Mouse (Mus musculus) liver, embryonic 14.5 days (tissue): ENCODE results near the gene Cckar. TPM values are rescaled to one million over a fixed set of nuclear protein-coding genes. Genes with fewer than 3 reads are reported as not detected.

ENCODE experiments used
- ATAC-seq: fragments of 200-750 bp; cut with Nextera tagmentation; 2 replicates; pipeline ENCODE4 v1.8.0; 2017; ENCODE audit warnings: moderate number of reproducible peaks, mild to moderate bottlenecking, moderate library complexity; ENCODE audit not compliant: insufficient read depth
- DNase-seq, 3 experiments: peaks; one replicate each; pipeline ENCODE4 v3.0.0-alpha.2; 2012 to 2013; ENCODE audit warnings: low read depth in 3 of 3, low spot score in 3 of 3
- H3K27ac ChIP-seq: fragments of 300-500 bp; sonication (generic); 2 replicates; pipeline ENCODE4 v1.5.1; 2014; ENCODE audit warnings: moderate library complexity, mild to moderate bottlenecking, control low read depth, inconsistent platforms
- H3K27me3 ChIP-seq: fragments of 300-500 bp; sonication (generic); 2 replicates; pipeline ENCODE4 v1.6.1; 2014; ENCODE audit warnings: mild to moderate bottlenecking, low read length, moderate library complexity; ENCODE audit not compliant: control insufficient read depth, insufficient read depth
- H3K36me3 ChIP-seq: fragments of 300-500 bp; sonication (generic); replicated peaks from 2 replicates; pipeline ENCODE4 v1.6.1; 2014; ENCODE audit warnings: low read depth; ENCODE audit not compliant: control insufficient read depth, insufficient read depth
- H3K4me1 ChIP-seq, 2 experiments: fragments of 200-500 bp in 1 of 2; fragments of 300-500 bp in 1 of 2; sonication (generic) in 1 of 2; replicated peaks; 2 replicates each; pipeline ENCODE4 v1.6.1; 2012 to 2014; ENCODE audit warnings: antibody characterized with exemption in 1 of 2, inconsistent platforms in 1 of 2, low read length in 1 of 2; ENCODE audit not compliant: control insufficient read depth in 2 of 2, insufficient read depth in 2 of 2
- H3K4me2 ChIP-seq: fragments of 300-500 bp; sonication (generic); 2 replicates; pipeline ENCODE4 v1.6.1; 2014; ENCODE audit warnings: low read depth, mild to moderate bottlenecking, control low read depth, moderate library complexity
- H3K4me3 ChIP-seq, 2 experiments: fragments of 200-500 bp in 1 of 2; fragments of 300-500 bp in 1 of 2; sonication (generic) in 1 of 2; 2 replicates each; pipeline ENCODE4 v1.5.1; 2012 to 2014; ENCODE audit warnings: low read depth in 2 of 2, low read length in 2 of 2, mild to moderate bottlenecking in 2 of 2, control low read depth in 1 of 2, inconsistent platforms in 1 of 2, moderate library complexity in 1 of 2; ENCODE audit not compliant: insufficient read depth in 1 of 2
- H3K9ac ChIP-seq: fragments of 300-500 bp; sonication (generic); replicated peaks from 2 replicates; pipeline ENCODE4 v1.6.1; 2014; ENCODE audit warnings: mild to moderate bottlenecking, control low read depth, moderate library complexity
- H3K9me3 ChIP-seq: fragments of 300-500 bp; sonication (generic); 2 replicates; pipeline ENCODE4 v1.6.1; 2016; ENCODE audit warnings: low read length, mixed read lengths; ENCODE audit not compliant: control insufficient read depth
- CTCF ChIP-seq: IDR thresholded peaks from 2 replicates; pipeline ENCODE4 v1.5.1; 2016; ENCODE audit warnings: antibody characterized with exemption, low read depth, control low read depth
- EP300 ChIP-seq: IDR thresholded peaks from 2 replicates; pipeline ENCODE4 v1.6.1; 2016; ENCODE audit warnings: antibody characterized with exemption, low read depth
- WGBS: fragments of 180-500 bp; shearing (Covaris S2); extraction: QIAGEN DNeasy Blood & Tissue Kit; methylation state at CpG from one replicate; pipeline ENCODE4 v1.1.7; 2014; ENCODE audit not compliant: insufficient replicate concordance; 5-methylcytosine and 5-hydroxymethylcytosine counted together
- polyA plus RNA-seq, 2 experiments: library from polyadenylated mRNA; depleted of rRNA in 1 of 2; stranded (reverse) in 1 of 2; unstranded in 1 of 2; fragments of >200 nt; fragmentation: Nextera tagmentation in 1 of 2; extraction: Ambion mirVana in 1 of 2; gene quantifications; 2 replicates each; pipeline versions ENCODE4 v1.2.1 to v1.2.3; 2012 to 2014

Cckar gene
- polyA plus RNA-seq, 2 experiments = 0.08 to 0.10 TPM

DNA sequence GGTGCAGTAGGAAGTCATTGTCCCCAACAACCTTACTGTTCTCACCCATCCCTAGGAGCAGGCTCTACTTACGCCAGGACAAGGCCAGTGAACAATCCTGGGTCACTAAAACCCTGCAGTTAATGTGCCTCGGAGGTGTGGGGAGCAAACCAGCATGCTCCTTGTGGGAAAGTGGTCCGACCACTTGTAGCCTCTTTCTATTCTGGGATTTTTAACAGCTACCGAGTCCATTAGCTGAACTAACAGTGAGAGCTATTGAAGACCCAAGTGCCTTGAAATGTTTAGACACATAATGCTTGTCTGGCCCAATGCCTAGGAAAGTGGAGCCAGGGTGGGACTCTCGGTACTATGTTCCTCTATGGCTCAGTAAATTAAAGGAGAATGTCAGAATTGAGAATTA is 9.0 kb upstream of the Cckar start:
- Histone ChIP-seq H3K9ac (no peak overlapping the region), H3K36me3 (no peaks in the 10 kb centered on the region), H3K9me3 (no peaks in the 10 kb centered on the region), H3K4me2 (no peak overlapping the region), H3K27ac (no peak overlapping the region), H3K4me1 (no peaks in the 10 kb centered on the region), H3K27me3 (no peaks in the 10 kb centered on the region), H3K4me3 (no peak overlapping the region)
- DNase-seq (no peak), ATAC-seq (no peak)
- no peak for TF ChIP-seq CTCF
- no peak for TF ChIP-seq EP300
- WGBS = 55% methylated on average over 5 of the region's 5 CpGs

DNA sequence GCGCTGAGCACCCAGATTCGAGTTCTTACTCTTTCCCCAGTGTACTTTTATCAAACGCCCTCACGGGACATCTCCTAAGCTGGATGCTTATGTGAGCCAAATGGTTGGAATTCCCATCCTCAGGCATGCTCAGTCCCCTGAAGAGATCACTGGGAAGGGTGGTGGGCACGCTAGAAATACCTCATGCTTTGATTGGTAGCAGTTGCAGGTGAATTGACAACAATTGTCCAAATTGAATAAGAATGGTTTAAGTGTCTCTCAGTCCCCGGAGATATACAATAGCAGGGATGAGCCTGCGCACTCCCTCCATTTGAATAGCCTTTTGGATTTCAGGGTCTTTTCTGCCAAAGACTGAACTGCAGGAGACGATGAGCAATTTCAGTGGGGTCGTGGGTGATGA is 3.8 kb upstream of the Cckar start:
- ATAC-seq (no peak), DNase-seq (no peak)
- 62% methylated on average over 9 of the region's 9 CpGs for WGBS
- Histone ChIP-seq H3K9me3 (no peaks in the 10 kb centered on the region), H3K4me1 (no peaks in the 10 kb centered on the region), H3K4me3 (no peak overlapping the region), H3K27me3 (no peaks in the 10 kb centered on the region), H3K36me3 (no peaks in the 10 kb centered on the region), H3K4me2 (no peak overlapping the region), H3K9ac (no peak overlapping the region), H3K27ac (no peak overlapping the region)
- no peak for TF ChIP-seq CTCF
- no peak for TF ChIP-seq EP300

DNA sequence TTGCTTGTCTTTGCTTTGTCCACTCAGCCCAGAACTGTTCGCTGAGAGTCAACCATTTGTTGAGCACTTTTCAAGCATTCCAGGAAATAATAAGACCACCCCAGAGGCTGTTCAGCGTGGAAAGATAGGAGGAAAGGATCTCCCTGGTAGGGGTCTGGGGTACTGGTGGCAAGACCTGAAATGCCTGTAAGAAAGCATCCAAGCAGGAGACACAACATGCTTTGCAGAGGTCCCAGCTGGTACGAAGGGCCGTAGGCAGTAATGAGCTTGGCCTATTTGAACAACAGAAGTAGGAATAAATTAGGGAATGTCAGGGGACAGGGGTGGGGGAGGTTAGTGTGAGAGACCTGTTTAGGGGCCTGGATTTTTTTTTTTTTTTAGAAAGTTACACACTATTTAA is 686 bp upstream of the Cckar start:
- Histone ChIP-seq H3K27me3 (no peaks in the 10 kb centered on the region), H3K36me3 (no peaks in the 10 kb centered on the region), H3K27ac (no peak overlapping the region), H3K4me1 (no peaks in the 10 kb centered on the region), H3K4me2 (no peak overlapping the region), H3K9ac (no peak overlapping the region), H3K4me3 (no peak overlapping the region), H3K9me3 (no peaks in the 10 kb centered on the region)
- ATAC-seq = no peak
- DNase-seq = no peak
- TF ChIP-seq EP300 (no peak), CTCF (no peak)
- WGBS = 62% methylated on average over 4 of the region's 4 CpGs

DNA sequence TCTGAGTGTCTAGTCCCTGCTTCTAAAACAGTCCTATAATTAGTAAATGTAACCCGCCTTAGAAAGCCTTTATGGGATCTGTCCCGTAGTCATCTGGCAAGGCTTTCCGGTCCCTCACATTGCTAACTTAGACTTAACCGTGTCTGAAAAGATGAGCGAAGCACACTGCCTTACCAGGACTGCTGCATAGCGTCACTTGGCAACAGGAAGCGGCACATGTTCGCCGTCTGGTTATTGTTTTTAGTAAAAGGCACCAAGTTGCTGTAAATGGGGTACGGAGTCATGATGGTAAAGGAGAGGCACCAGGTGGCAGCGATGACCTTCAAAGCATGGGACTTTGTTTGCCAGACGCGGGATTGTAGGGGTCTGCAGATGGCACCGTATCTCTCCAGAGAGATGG is 4.8 kb downstream of the Cckar start:
- no peak overlapping the region for H3K4me2 ChIP-seq
- no peak for ATAC-seq
- H3K27me3 ChIP-seq = no peaks in the 10 kb centered on the region
- H3K9ac ChIP-seq = no peak overlapping the region
- H3K4me3 ChIP-seq = no peak overlapping the region
- WGBS = 79% methylated on average over 14 of the region's 14 CpGs
- TF ChIP-seq CTCF (no peak), EP300 (no peak)
- no peaks in the 10 kb centered on the region for H3K36me3 ChIP-seq
- no peaks in the 10 kb centered on the region for H3K9me3 ChIP-seq
- DNase-seq = no peak
- no peak overlapping the region for H3K27ac ChIP-seq
- no peaks in the 10 kb centered on the region for H3K4me1 ChIP-seq

DNA sequence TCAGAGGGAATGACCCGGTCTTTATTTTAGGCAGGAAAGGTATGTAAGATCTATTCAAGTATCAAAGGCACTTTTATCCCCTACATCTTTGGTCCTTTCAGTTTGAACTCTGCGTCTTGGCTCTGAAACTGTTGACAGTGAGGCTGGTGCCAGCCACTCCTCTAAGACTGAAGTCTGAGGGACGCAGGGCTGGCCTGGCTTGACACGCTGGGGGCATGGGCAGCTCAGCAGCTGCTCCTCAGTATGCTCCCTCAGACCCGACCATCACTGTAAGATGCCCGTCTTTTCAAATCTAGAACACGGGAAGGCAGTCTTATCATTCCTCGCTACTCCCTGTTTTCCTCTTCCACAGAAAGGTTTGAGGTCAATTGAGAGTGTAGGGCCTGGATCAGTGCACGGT is 9.7 kb downstream of the Cckar start:
- 60% methylated on average over 9 of the region's 9 CpGs for WGBS
- Histone ChIP-seq H3K27me3 (no peaks in the 10 kb centered on the region), H3K27ac (no peak overlapping the region), H3K36me3 (no peaks in the 10 kb centered on the region), H3K9me3 (no peaks in the 10 kb centered on the region), H3K9ac (no peak overlapping the region), H3K4me1 (no peaks in the 10 kb centered on the region), H3K4me3 (no peak overlapping the region), H3K4me2 (no peak overlapping the region)
- no peak for TF ChIP-seq CTCF
- no peak for TF ChIP-seq EP300
- DNase-seq (no peak), ATAC-seq (no peak)
